Mouse (Mus musculus) olfactory bulb, adult 2 months (tissue): Measurements from ENCODE around the gene Hnmt. TPM values are rescaled to one million over a fixed set of nuclear protein-coding genes. Genes with fewer than 3 reads are reported as not detected.
"Not testable (repeated sequence)": the region's sequence is repeated elsewhere in the genome, so short reads cannot be mapped to it uniquely, and the experiment has no call there.

Experiments
- H3K27ac ChIP-seq: fragments of 200-500 bp; 2 replicates; pipeline ENCODE4 v1.5.1; 2012; ENCODE audit warnings: low read depth, low read length; ENCODE audit not compliant: insufficient read depth
- H3K4me1 ChIP-seq: fragments of 200-500 bp; 2 replicates; pipeline ENCODE4 v1.6.1; 2012; ENCODE audit warnings: low read length; ENCODE audit not compliant: control insufficient read depth, insufficient read depth
- H3K4me3 ChIP-seq: fragments of 200-500 bp; 2 replicates; pipeline ENCODE4 v1.5.1; 2012; ENCODE audit warnings: mild to moderate bottlenecking, low read depth, low read length, moderate library complexity; ENCODE audit not compliant: insufficient read depth
- CTCF ChIP-seq: fragments of 200-500 bp; IDR thresholded peaks from 2 replicates; pipeline ENCODE4 v1.5.1; 2012; ENCODE audit warnings: low read depth, mild to moderate bottlenecking, low read length, moderate library complexity; ENCODE audit not compliant: insufficient read depth
- POLR2A ChIP-seq: fragments of 200-500 bp; IDR thresholded peaks from 2 replicates; pipeline ENCODE4 v1.6.1; 2012; ENCODE audit warnings: mild to moderate bottlenecking, low read depth, low read length, moderate library complexity; ENCODE audit not compliant: insufficient read depth
- WGBS: fragments of 180-500 bp; shearing (Covaris S2); methylation state at CpG from one replicate; pipeline ENCODE4 v1.1.7; 2018; 5-methylcytosine and 5-hydroxymethylcytosine counted together
- polyA plus RNA-seq: library from polyadenylated mRNA; stranded (reverse); fragments of >200 nt; gene quantifications from 2 replicates; pipeline ENCODE4 v1.2.4, GENCODE M21; 2012; ENCODE audit warnings: low replicate concordance; ENCODE audit not compliant: missing spikeins, insufficient read depth, insufficient read length

The Hnmt gene
- polyA plus RNA-seq, 1 experiment, result not detected

GRCm38 (mm10) chr2:24018966-24019365 is 30.2 kb downstream of the Hnmt start:
- TF ChIP-seq CTCF (no peak), POLR2A (no peak)
- 58% methylated on average over 1 of the region's 1 CpGs for WGBS
- no peaks in the 10 kb centered on the region for H3K4me1 ChIP-seq
- no peak overlapping the region for H3K27ac ChIP-seq
- no peak overlapping the region for H3K4me3 ChIP-seq

- no peak overlapping the region for H3K4me3 ChIP-seq
- no peaks in the 10 kb centered on the region for H3K4me1 ChIP-seq
- no peak overlapping the region for H3K27ac ChIP-seq
- TF ChIP-seq CTCF (no peak), POLR2A (no peak)
- WGBS, result 92% methylated on average over 5 of the region's 5 CpGs
These were observed 34.2 kb downstream of the Hnmt start for GRCm38 (mm10) chr2:24014957-24015356.

- no peak overlapping the region for H3K4me3 ChIP-seq
- no peak overlapping the region for H3K27ac ChIP-seq
- 76% methylated on average over 1 of the region's 1 CpGs for WGBS
- TF ChIP-seq POLR2A (no peak), CTCF (no peak)
- no peaks in the 10 kb centered on the region for H3K4me1 ChIP-seq
These were observed 49.9 kb downstream of the Hnmt start for GRCm38 (mm10) chr2:23999323-23999722.

GRCm38 (mm10) chr2:23998836-23999235 is 50.4 kb downstream of the Hnmt start:
- 79% methylated on average over 4 of the region's 4 CpGs for WGBS
- TF ChIP-seq CTCF (no peak), POLR2A (no peak)
- no peaks in the 10 kb centered on the region for H3K4me1 ChIP-seq
- no peak overlapping the region for H3K4me3 ChIP-seq
- no peak overlapping the region for H3K27ac ChIP-seq

GRCm38 (mm10) chr2:23996830-23997229 is 52.4 kb downstream of the Hnmt start:
- WGBS, result 68% methylated on average over 2 of the region's 2 CpGs

GRCm38 (mm10) chr2:23990034-23990573 is 59.1 kb downstream of the Hnmt start:
- WGBS, result 81% methylated on average over 9 of the region's 9 CpGs
- H3K4me3 ChIP-seq, H3K27ac ChIP-seq, H3K4me1 ChIP-seq: not testable (repeated sequence)

More at GRCm38 (mm10) chr2:23996830-23997229, 52.4 kb downstream of the Hnmt start:
- Histone ChIP-seq H3K27ac (no peak overlapping the region), H3K4me1 (no peaks in the 10 kb centered on the region), H3K4me3 (no peak overlapping the region)
- TF ChIP-seq POLR2A (no peak), CTCF (no peak)

- Histone ChIP-seq H3K4me3 (no peak overlapping the region), H3K27ac (no peak overlapping the region), H3K4me1 (no peaks in the 10 kb centered on the region)
- TF ChIP-seq CTCF (no peak), POLR2A (no peak)
These were observed 61.9 kb downstream of the Hnmt start for GRCm38 (mm10) chr2:23987283-23987682.

- TF ChIP-seq POLR2A (no peak), CTCF (no peak)
- H3K27ac ChIP-seq, result no peak overlapping the region
- H3K4me3 ChIP-seq, result no peak overlapping the region
- H3K4me1 ChIP-seq, result no peaks in the 10 kb centered on the region
These were observed 65.9 kb downstream of the Hnmt start for GRCm38 (mm10) chr2:23983343-23983742.

- Histone ChIP-seq H3K4me1 (no peaks in the 10 kb centered on the region), H3K4me3 (no peak overlapping the region), H3K27ac (no peak overlapping the region)
- TF ChIP-seq CTCF (no peak), POLR2A (no peak)
- WGBS, result 81% methylated on average over 1 of the region's 1 CpGs
These were observed 66.3 kb downstream of the Hnmt start for GRCm38 (mm10) chr2:23982860-23983259.

- not testable (repeated sequence) for H3K4me1 ChIP-seq, H3K4me3 ChIP-seq, H3K27ac ChIP-seq
- 93% methylated on average over 15 of the region's 15 CpGs for whole genome bisulfite sequencing
These were observed 88.4 kb downstream of the Hnmt start for GRCm38 (mm10) chr2:23960659-23961274.

Other genes starting within 250 kb of the Hnmt start
- gene Tbpl2, start 47.2 kb upstream of the Hnmt start, polyA plus RNA-seq, result not detected in 2 replicates
- not detected in 2 replicates for gene Il1f8, start 103.8 kb upstream of the Hnmt start, polyA plus RNA-seq
- not detected in 2 replicates for gene Il1f9, start 137.1 kb upstream of the Hnmt start, polyA plus RNA-seq
- not detected in 2 replicates for gene Il1f6, start 166.0 kb upstream of the Hnmt start, polyA plus RNA-seq
- gene Il1f5, start 227.6 kb upstream of the Hnmt start, polyA plus RNA-seq, result not detected in 2 replicates
- not detected in 2 replicates for gene Il1f10, start 241.8 kb upstream of the Hnmt start, polyA plus RNA-seq